Comparison of ENCODE assay signal across 8 mouse cellular contexts in the genomic region with DNA sequence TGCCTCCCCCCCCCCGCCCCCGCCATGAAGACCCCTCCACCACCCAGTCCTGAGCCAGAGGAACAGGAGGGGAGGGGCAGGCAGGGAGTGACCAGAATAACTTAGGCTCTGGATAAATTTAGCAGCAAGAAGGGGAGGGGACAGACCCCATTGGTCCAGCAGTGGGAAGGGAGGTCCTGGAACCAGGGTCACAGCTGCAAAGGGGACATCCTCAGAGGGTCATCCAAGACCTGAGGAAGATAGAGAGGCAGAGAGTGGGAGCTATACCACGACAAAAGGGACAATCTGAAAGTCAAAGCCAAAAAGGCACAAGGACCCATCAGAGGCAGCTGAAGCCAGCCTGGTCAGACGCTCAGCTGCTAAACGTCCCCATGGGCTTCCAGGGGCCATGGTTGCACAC. TPM values are rescaled to one million over a fixed set of nuclear protein-coding genes. Genes with fewer than 3 reads are reported as not detected.
A peak's percentile ranks its signal among the peaks of the same experiment; 100 is the strongest.
DNase-seq lines count a peak whose midpoint lies in the region; ATAC-seq and TF ChIP-seq lines count a peak whose summit lies in the region.

TSS of gene Hrc (plus strand) at position 235 of the 400 bp plus-strand sequence.

- no peaks in the 10 kb centered on the region for H3K36me3 ChIP-seq in lung, embryonic 14.5 days (ENCODE audit: insufficient read depth)
- no peaks in the 10 kb centered on the region for H3K36me3 ChIP-seq in hindbrain, postnatal 0 days (ENCODE audit: insufficient read depth, low read length)

- TF ChIP-seq CTCF in lung, embryonic 14.5 days (IDR thresholded peaks at IDR 0.05; ENCODE audit: low read depth), result no peak
- TF ChIP-seq CTCF in hindbrain, postnatal 0 days (IDR thresholded peaks at IDR 0.05; ENCODE audit: low read depth), result no peak

- H3K9me3 ChIP-seq in lung, embryonic 14.5 days (ENCODE audit: low read depth, low read length), result no peaks in the 10 kb centered on the region
- no peaks in the 10 kb centered on the region for H3K9me3 ChIP-seq in hindbrain, postnatal 0 days (ENCODE audit: low read length)

- WGBS in lung, embryonic 14.5 days, result 18% methylated on average over 5 of the region's 5 CpGs
- WGBS in hindbrain, postnatal 0 days, result 31% methylated on average over 5 of the region's 5 CpGs

- DNase-seq in lung, embryonic 14.5 days, result peak; percentile 13
- no peak for DNase-seq in lung, adult 18-20 months
- DNase-seq in gastrocnemius, postnatal 36 days, result peak; percentile 25 to 50
- DNase-seq in hindbrain, postnatal 0 days (ENCODE audit: low spot score), result no peak
- DNase-seq in skeletal muscle tissue, adult 2 months (ENCODE audit: low read depth, low spot score), result peak; percentile 83
- no peak for DNase-seq in left cerebral cortex, postnatal 4 days
- DNase-seq in layer of hippocampus, adult 18-20 months (ENCODE audit: low spot score in 2 of 2), result no peak
- no peak for DNase-seq in cerebellum, adult 8-10 months

- peak within 1 kb of the TSS; percentile 70; the same call in 1 of the 2 replicates for H3K4me3 ChIP-seq in lung, embryonic 14.5 days (ENCODE audit: low read depth, low read length)
- no peak within 1 kb of the TSS for H3K4me3 ChIP-seq in hindbrain, postnatal 0 days (ENCODE audit: low read length)

- H3K9ac ChIP-seq in lung, embryonic 14.5 days, result no peak within 1 kb of the TSS
- H3K9ac ChIP-seq in hindbrain, postnatal 0 days (replicated peaks; ENCODE audit: low read length), result no peak within 1 kb of the TSS

- ATAC-seq in lung, embryonic 14.5 days (ENCODE audit: insufficient read depth), result no peak
- no peak for ATAC-seq in hindbrain, postnatal 0 days

- no peaks in the 10 kb centered on the region for H3K27me3 ChIP-seq in lung, embryonic 14.5 days (ENCODE audit: insufficient read depth, low read length)
- no peaks in the 10 kb centered on the region for H3K27me3 ChIP-seq in hindbrain, postnatal 0 days (ENCODE audit: insufficient read depth, low read length)

- H3K27ac ChIP-seq in lung, embryonic 14.5 days (ENCODE audit: low read depth), result peak within 1 kb of the TSS; percentile 93; the same call in 1 of the 2 replicates
- H3K27ac ChIP-seq in hindbrain, postnatal 0 days, result no peak within 1 kb of the TSS

- intact Hi-C loops in gastrocnemius, postnatal 36 days (cut with DNase I), result no loop called here
- intact Hi-C loops in left cerebral cortex, postnatal 4 days (cut with DNase I), result no loop called here

- peaks cover 19% of the 10 kb centered on the region for H3K4me1 ChIP-seq in lung, embryonic 14.5 days (ENCODE audit: insufficient read depth)
- H3K4me1 ChIP-seq in hindbrain, postnatal 0 days (ENCODE audit: insufficient read depth, low read length), result peaks cover 11% of the 10 kb centered on the region

- H3K4me2 ChIP-seq in lung, embryonic 14.5 days, result peak within 1 kb of the TSS; percentile 93
- peak within 1 kb of the TSS; percentile 93 for H3K4me2 ChIP-seq in hindbrain, postnatal 0 days (ENCODE audit: low read depth, low read length)

RNA-seq across cellular contexts. Expression of gene Hrc, which starts in this region (rescaled TPM):
- 0.58 and 1.2 TPM in 2 replicates for polyA plus RNA-seq in lung, embryonic 14.5 days (2014; fragmentation: Nextera tagmentation; extraction: Ambion mirVana)
- 100 to 1,000 TPM; 818 to 890 TPM for total RNA-seq in gastrocnemius, postnatal 36 days (2021)
- 0.26 and 0.72 TPM in 2 replicates for total RNA-seq in hindbrain, postnatal 0 days (2014; rRNA removed)
- polyA plus RNA-seq in hindbrain, postnatal 0 days (2015; fragmentation: Nextera tagmentation; extraction: Ambion mirVana), result 0.16 and 0.34 TPM in 2 replicates
- under 1 TPM; 0.36 to 0.38 TPM for total RNA-seq in left cerebral cortex, postnatal 4 days (2021)
- total RNA-seq in layer of hippocampus, adult 18-20 months (2021), result under 1 TPM; 0.17 to 0.18 TPM

Comparison
In these comparisons a context has a peak if more than half of its experiments do, and no peak if none do; other contexts are left out.
1. RNA of gene Hrc (total RNA-seq): 818 to 890 TPM in gastrocnemius, postnatal 36 days; 0.36 to 0.38 TPM in left cerebral cortex, postnatal 4 days, 0.26 to 0.72 TPM in hindbrain, postnatal 0 days and 0.17 to 0.18 TPM in layer of hippocampus, adult 18-20 months; every median in the first group is over 100 times any median in the second.
2. DNase-seq: peak in lung, embryonic 14.5 days (single experiment), gastrocnemius, postnatal 36 days (2 of 2) and skeletal muscle tissue, adult 2 months (single experiment); none in lung, adult 18-20 months (0 of 2), hindbrain, postnatal 0 days (single experiment), left cerebral cortex, postnatal 4 days (single experiment), layer of hippocampus, adult 18-20 months (0 of 2) and cerebellum, adult 8-10 months (single experiment).